Mouse (Mus musculus): ENCODE measurements around the gene Entpd1.

DNA sequence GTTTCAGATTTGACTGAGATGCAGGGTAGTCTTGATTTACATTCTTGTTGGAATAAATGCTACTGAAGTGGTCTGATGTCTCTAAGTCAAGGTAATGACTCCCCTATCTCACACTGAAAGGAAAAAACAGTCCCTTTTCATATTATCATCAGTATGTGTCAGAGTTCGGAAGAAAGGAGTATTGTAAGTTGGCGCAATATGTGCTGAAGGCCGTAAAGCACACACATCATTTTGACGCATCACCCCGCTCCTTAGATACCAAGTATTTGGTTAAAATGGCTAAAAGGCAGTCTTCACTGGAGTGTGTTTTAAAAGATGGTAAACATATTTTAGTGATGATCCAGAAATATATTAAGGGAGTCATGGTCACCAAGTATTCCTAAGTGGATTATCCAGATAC is 125.4 kb downstream of the Entpd1 start:
- TF ChIP-seq CTCF (IDR thresholded peaks at IDR 0.05) (no peak), EP300 (IDR thresholded peaks at IDR 0.05; ENCODE audit: insufficient read depth, low read depth, low read length) (no peak), POLR2A (IDR thresholded peaks at IDR 0.05; ENCODE audit: insufficient read depth, low read depth, low read length) (no peak)
